Mouse (Mus musculus): ENCODE data around the gene Cd70. TPM values are rescaled to one million over a fixed set of nuclear protein-coding genes. Genes with fewer than 3 reads are reported as not detected.

The Cd70 gene
- polyA plus RNA-seq, 1 experiment from 2014 or later: not detected

- no peak for ATAC-seq (replicated peaks; ENCODE audit: low FRiP score, low TSS enrichment, low read depth)
These were observed 24.8 kb downstream of the Cd70 start for GRCm38 (mm10) chr17:57124792-57125191.

DNA sequence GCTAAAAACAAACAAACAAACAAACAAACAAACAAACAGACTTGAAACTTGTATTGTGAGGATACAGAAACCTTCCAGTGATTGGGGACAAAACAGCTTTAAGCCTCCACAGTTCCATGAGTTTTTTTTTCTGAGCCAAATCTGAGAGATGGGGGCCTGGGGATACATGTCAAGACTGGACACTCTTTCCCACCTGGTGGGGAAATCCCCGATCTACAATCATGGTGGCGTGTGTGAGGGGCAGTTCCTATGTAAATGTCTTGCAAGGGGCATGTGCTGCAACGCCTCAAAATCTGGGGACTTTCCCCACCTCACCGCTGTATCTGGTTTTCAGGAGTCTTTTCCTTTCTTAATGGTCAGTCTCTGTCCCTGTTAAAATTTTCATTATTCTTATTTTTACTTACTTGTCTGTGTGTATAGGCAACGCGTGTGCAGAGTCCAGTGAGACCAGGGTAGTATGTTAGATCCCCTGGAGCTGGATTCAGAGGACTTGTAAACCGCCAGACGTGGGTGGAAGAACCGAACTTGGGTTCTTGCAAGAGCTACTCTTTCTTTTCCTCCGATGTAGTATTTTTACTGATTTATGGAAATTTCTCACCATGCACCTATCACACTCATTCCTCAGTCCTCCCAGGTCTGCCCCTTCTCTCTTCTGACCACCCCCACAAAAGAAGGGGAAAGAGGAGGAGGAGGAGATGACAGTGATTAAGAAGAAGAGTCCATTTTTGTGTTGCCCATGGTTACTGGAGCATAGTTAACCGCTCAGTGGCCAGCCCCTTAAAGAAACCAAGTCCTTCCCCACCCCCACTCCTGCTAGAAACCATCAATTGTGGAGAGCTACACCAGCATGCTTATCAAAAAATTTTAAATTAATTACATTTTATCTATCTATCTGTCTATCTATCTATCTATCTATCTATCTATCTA lies 26.1 kb downstream of the Cd70 start:
- Histone ChIP-seq H3K36me3 (ENCODE audit: control insufficient read depth, insufficient read depth, low read length) (no peaks in the 10 kb centered on the region), H3K27ac (ENCODE audit: low read depth) (no peak overlapping the region), H3K27me3 (replicated peaks; ENCODE audit: control insufficient read depth, insufficient read depth, low read length) (no peaks in the 10 kb centered on the region), H3K4me3 (ENCODE audit: low read depth, low read length) (no peak overlapping the region), H3K9ac (ENCODE audit: low read length) (no peak overlapping the region), H3K4me1 (replicated peaks; ENCODE audit: control insufficient read depth, insufficient read depth, low read length) (peaks cover 4% of the 10 kb centered on the region; the same call in 1 of the 2 replicates), H3K9me3 (ENCODE audit: control insufficient read depth, low read length) (no peaks in the 10 kb centered on the region), H3K4me2 (ENCODE audit: low read length) (no peak overlapping the region)
- WGBS: 86% methylated on average over 11 of the region's 11 CpGs
- no peak for DNase-seq (ENCODE audit: low spot score)
- no peak for ATAC-seq (replicated peaks; ENCODE audit: low FRiP score, low TSS enrichment, low read depth)

More at GRCm38 (mm10) chr17:57124792-57125191, 24.8 kb downstream of the Cd70 start:
- no peak overlapping the region for H3K27ac ChIP-seq (ENCODE audit: low read depth)
- H3K9ac ChIP-seq (ENCODE audit: low read length): no peak overlapping the region
- no peaks in the 10 kb centered on the region for H3K9me3 ChIP-seq (ENCODE audit: control insufficient read depth, low read length)
- H3K36me3 ChIP-seq (ENCODE audit: control insufficient read depth, insufficient read depth, low read length): no peaks in the 10 kb centered on the region
- H3K4me2 ChIP-seq (ENCODE audit: low read length): no peak overlapping the region
- H3K4me3 ChIP-seq (ENCODE audit: low read depth, low read length): no peak overlapping the region
- WGBS: 70% methylated on average over 4 of the region's 4 CpGs
- no peaks in the 10 kb centered on the region for H3K27me3 ChIP-seq (replicated peaks; ENCODE audit: control insufficient read depth, insufficient read depth, low read length)
- H3K4me1 ChIP-seq (replicated peaks; ENCODE audit: control insufficient read depth, insufficient read depth, low read length): no peaks in the 10 kb centered on the region
- no peak for DNase-seq (ENCODE audit: low spot score)

GRCm38 (mm10) chr17:57121856-57122255 lies 27.7 kb downstream of the Cd70 start:
- 88% methylated on average over 2 of the region's 2 CpGs for WGBS
- Histone ChIP-seq H3K27me3 (replicated peaks; ENCODE audit: control insufficient read depth, insufficient read depth, low read length) (no peaks in the 10 kb centered on the region), H3K27ac (ENCODE audit: low read depth) (no peak overlapping the region), H3K4me2 (ENCODE audit: low read length) (no peak overlapping the region), H3K4me3 (ENCODE audit: low read depth, low read length) (no peak overlapping the region), H3K9ac (ENCODE audit: low read length) (no peak overlapping the region), H3K9me3 (ENCODE audit: control insufficient read depth, low read length) (no peaks in the 10 kb centered on the region), H3K4me1 (replicated peaks; ENCODE audit: control insufficient read depth, insufficient read depth, low read length) (peaks cover 4% of the 10 kb centered on the region; the same call in 1 of the 2 replicates), H3K36me3 (ENCODE audit: control insufficient read depth, insufficient read depth, low read length) (no peaks in the 10 kb centered on the region)
- DNase-seq (ENCODE audit: low spot score): no peak
- no peak for ATAC-seq (replicated peaks; ENCODE audit: low FRiP score, low TSS enrichment, low read depth)

- Histone ChIP-seq H3K4me2 (ENCODE audit: low read length) (peak overlapping the region; percentile 18; the same call in 1 of the 2 replicates), H3K4me1 (replicated peaks; ENCODE audit: control insufficient read depth, insufficient read depth, low read length) (peaks cover 4% of the 10 kb centered on the region; the same call in 1 of the 2 replicates), H3K36me3 (ENCODE audit: control insufficient read depth, insufficient read depth, low read length) (no peaks in the 10 kb centered on the region), H3K4me3 (ENCODE audit: low read depth, low read length) (no peak overlapping the region), H3K9ac (ENCODE audit: low read length) (no peak overlapping the region), H3K9me3 (ENCODE audit: control insufficient read depth, low read length) (no peaks in the 10 kb centered on the region), H3K27ac (ENCODE audit: low read depth) (no peak overlapping the region), H3K27me3 (replicated peaks; ENCODE audit: control insufficient read depth, insufficient read depth, low read length) (no peaks in the 10 kb centered on the region)
- DNase-seq (ENCODE audit: low spot score): peak; percentile 66
- 1% methylated on average over 11 of the region's 11 CpGs for WGBS
- ATAC-seq (replicated peaks; ENCODE audit: low FRiP score, low TSS enrichment, low read depth): peak; percentile 94
These were observed 30.8 kb downstream of the Cd70 start for GRCm38 (mm10) chr17:57118524-57119349.

GRCm38 (mm10) chr17:57116801-57117200 lies 32.8 kb downstream of the Cd70 start:
- Histone ChIP-seq H3K4me2 (ENCODE audit: low read length) (no peak overlapping the region), H3K4me1 (replicated peaks; ENCODE audit: control insufficient read depth, insufficient read depth, low read length) (peaks cover 4% of the 10 kb centered on the region; the same call in 1 of the 2 replicates), H3K27ac (ENCODE audit: low read depth) (no peak overlapping the region), H3K36me3 (ENCODE audit: control insufficient read depth, insufficient read depth, low read length) (no peaks in the 10 kb centered on the region), H3K4me3 (ENCODE audit: low read depth, low read length) (no peak overlapping the region), H3K9me3 (ENCODE audit: control insufficient read depth, low read length) (no peaks in the 10 kb centered on the region), H3K9ac (ENCODE audit: low read length) (no peak overlapping the region), H3K27me3 (replicated peaks; ENCODE audit: control insufficient read depth, insufficient read depth, low read length) (no peaks in the 10 kb centered on the region)
- no peak for ATAC-seq (replicated peaks; ENCODE audit: low FRiP score, low TSS enrichment, low read depth)
- DNase-seq (ENCODE audit: low spot score): no peak
- 76% methylated on average over 2 of the region's 2 CpGs for WGBS

DNA sequence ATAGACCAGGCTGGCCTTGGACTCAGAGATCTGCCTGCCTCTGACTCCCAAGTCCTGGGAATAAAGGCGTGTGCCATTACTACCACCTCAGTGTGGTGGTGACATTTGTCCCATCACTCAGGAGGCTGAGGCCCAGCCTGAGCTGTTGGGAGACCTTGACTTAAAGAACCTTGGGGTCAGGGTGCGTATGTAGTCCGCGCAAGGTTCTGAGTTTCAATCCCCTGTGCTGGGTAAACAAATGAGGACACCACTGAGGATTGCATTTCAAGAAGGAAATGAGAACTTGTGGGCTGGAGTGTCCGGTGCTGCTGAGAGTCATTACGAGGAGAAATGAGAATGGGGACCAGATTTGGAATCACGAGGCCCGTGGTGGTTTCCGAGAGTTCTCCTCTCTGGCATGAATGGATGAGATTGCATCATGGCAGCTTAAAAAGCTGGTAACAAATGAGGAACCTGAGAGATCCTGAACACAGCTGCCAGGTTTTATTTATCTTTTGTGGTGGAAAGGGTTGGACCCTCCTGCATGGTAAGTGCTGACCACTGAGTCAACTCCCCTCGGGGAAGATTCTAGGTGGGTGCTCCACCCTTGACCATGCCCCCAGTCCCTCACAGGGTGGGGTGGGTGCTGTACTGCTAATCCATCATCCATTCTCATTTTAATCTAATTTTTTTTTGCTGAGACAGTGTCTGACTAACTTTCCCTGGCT lies 36.7 kb downstream of the Cd70 start:
- no peak for DNase-seq (ENCODE audit: low spot score)
- H3K9ac ChIP-seq (ENCODE audit: low read length): no peak overlapping the region
- no peaks in the 10 kb centered on the region for H3K36me3 ChIP-seq (ENCODE audit: control insufficient read depth, insufficient read depth, low read length)
- no peak overlapping the region for H3K27ac ChIP-seq (ENCODE audit: low read depth)
- no peak overlapping the region for H3K4me2 ChIP-seq (ENCODE audit: low read length)
- no peaks in the 10 kb centered on the region for H3K4me1 ChIP-seq (replicated peaks; ENCODE audit: control insufficient read depth, insufficient read depth, low read length)
- no peaks in the 10 kb centered on the region for H3K27me3 ChIP-seq (replicated peaks; ENCODE audit: control insufficient read depth, insufficient read depth, low read length)
- no peak overlapping the region for H3K4me3 ChIP-seq (ENCODE audit: low read depth, low read length)
- no peak for ATAC-seq (replicated peaks; ENCODE audit: low FRiP score, low TSS enrichment, low read depth)
- WGBS: 82% methylated on average over 10 of the region's 10 CpGs
- H3K9me3 ChIP-seq (ENCODE audit: control insufficient read depth, low read length): no peaks in the 10 kb centered on the region

GRCm38 (mm10) chr17:57110005-57110404 lies 39.6 kb downstream of the Cd70 start:
- Histone ChIP-seq H3K9me3 (ENCODE audit: control insufficient read depth, low read length) (no peaks in the 10 kb centered on the region), H3K9ac (ENCODE audit: low read length) (no peak overlapping the region), H3K4me1 (replicated peaks; ENCODE audit: control insufficient read depth, insufficient read depth, low read length) (peaks cover 10% of the 10 kb centered on the region), H3K27me3 (replicated peaks; ENCODE audit: control insufficient read depth, insufficient read depth, low read length) (no peaks in the 10 kb centered on the region), H3K4me3 (ENCODE audit: low read depth, low read length) (no peak overlapping the region), H3K36me3 (ENCODE audit: control insufficient read depth, insufficient read depth, low read length) (no peaks in the 10 kb centered on the region), H3K27ac (ENCODE audit: low read depth) (no peak overlapping the region), H3K4me2 (ENCODE audit: low read length) (no peak overlapping the region)
- ATAC-seq (replicated peaks; ENCODE audit: low FRiP score, low TSS enrichment, low read depth) (no peak), DNase-seq (ENCODE audit: low spot score) (no peak)
- WGBS: 86% methylated on average over 1 of the region's 1 CpGs

GRCm38 (mm10) chr17:57108666-57109171 lies 40.9 kb downstream of the Cd70 start:
- H3K4me3 ChIP-seq (ENCODE audit: low read depth, low read length): no peak overlapping the region
- H3K9ac ChIP-seq (ENCODE audit: low read length): no peak overlapping the region
- peaks cover 17% of the 10 kb centered on the region for H3K4me1 ChIP-seq (replicated peaks; ENCODE audit: control insufficient read depth, insufficient read depth, low read length)
- no peak for ATAC-seq (replicated peaks; ENCODE audit: low FRiP score, low TSS enrichment, low read depth)
- no peak for DNase-seq (ENCODE audit: low spot score)
- no peak overlapping the region for H3K4me2 ChIP-seq (ENCODE audit: low read length)
- H3K36me3 ChIP-seq (ENCODE audit: control insufficient read depth, insufficient read depth, low read length): no peaks in the 10 kb centered on the region
- no peaks in the 10 kb centered on the region for H3K9me3 ChIP-seq (ENCODE audit: control insufficient read depth, low read length)
- no peak overlapping the region for H3K27ac ChIP-seq (ENCODE audit: low read depth)
- no peaks in the 10 kb centered on the region for H3K27me3 ChIP-seq (replicated peaks; ENCODE audit: control insufficient read depth, insufficient read depth, low read length)
- 33% methylated on average over 5 of the region's 5 CpGs for WGBS
